Comparison of ENCODE assay signal across 34 mouse cellular contexts in genomic region chr13:93705697-93706096, GRCm38 (mm10). TPM values are rescaled to one million over a fixed set of nuclear protein-coding genes. Genes with fewer than 3 reads are reported as not detected.
A peak's percentile ranks its signal among the peaks of the same experiment; 100 is the strongest.
DNase-seq lines count a peak whose midpoint lies in the region; ATAC-seq and TF ChIP-seq lines count a peak whose summit lies in the region.
"Had no signal": no experiment of that assay in that cellular context is flagged by ENCODE, and none has a peak within 500 bp of the region (broad histone marks: within the 10 kb centered on the region; RNA-seq: fewer than 3 reads in every experiment).

No protein-coding gene starts in this region.

- no peaks in the 10 kb centered on the region for H3K36me3 ChIP-seq in liver, embryonic 15.5 days (replicated peaks)
- H3K36me3 ChIP-seq in liver, embryonic 12.5 days: no peaks in the 10 kb centered on the region
- H3K36me3 ChIP-seq in lung, postnatal 0 days (ENCODE audit: insufficient read depth, low read length): no peaks in the 10 kb centered on the region
- H3K36me3 ChIP-seq in stomach, embryonic 14.5 days (ENCODE audit: control insufficient read depth, insufficient read depth, low read length): no peaks in the 10 kb centered on the region
- H3K36me3 ChIP-seq: forebrain, embryonic 12.5 days; heart, embryonic 10.5 days; hindbrain, embryonic 12.5 days; liver, embryonic 13.5 days; midbrain, embryonic 13.5 days; neural tube, embryonic 15.5 days had no signal

- H3K27ac ChIP-seq in liver, embryonic 15.5 days (replicated peaks): no peak overlapping the region
- H3K27ac ChIP-seq in liver, embryonic 12.5 days: no peak overlapping the region
- H3K27ac ChIP-seq in lung, postnatal 0 days (ENCODE audit: low read length): no peak overlapping the region
- H3K27ac ChIP-seq in stomach, embryonic 14.5 days (ENCODE audit: low read length): no peak overlapping the region
- H3K27ac ChIP-seq: forebrain, embryonic 12.5 days; heart, embryonic 10.5 days; hindbrain, embryonic 12.5 days; hindbrain, postnatal 0 days; liver, embryonic 13.5 days; macrophage; midbrain, embryonic 13.5 days; neural tube, embryonic 15.5 days had no signal

- ATAC-seq in liver, embryonic 15.5 days (ENCODE audit: insufficient read depth): peak; percentile 62
- ATAC-seq in liver, embryonic 12.5 days: no peak
- ATAC-seq in lung, postnatal 0 days: peak; percentile 50
- ATAC-seq in stomach, embryonic 14.5 days (ENCODE audit: insufficient number of reproducible peaks, insufficient read depth, low FRiP score, low read depth): peak; percentile 28; the same call in 1 of the 2 replicates
- ATAC-seq: forebrain, postnatal 0 days; hindbrain, postnatal 0 days; intestine, embryonic 16.5 days; midbrain, embryonic 13.5 days had no signal

- TF ChIP-seq EP300 in lung, postnatal 0 days (IDR thresholded peaks at IDR 0.05): no peak

- no peaks in the 10 kb centered on the region for H3K27me3 ChIP-seq in liver, embryonic 15.5 days
- no peaks in the 10 kb centered on the region for H3K27me3 ChIP-seq in liver, embryonic 12.5 days (replicated peaks)
- no peaks in the 10 kb centered on the region for H3K27me3 ChIP-seq in lung, postnatal 0 days (replicated peaks; ENCODE audit: insufficient read depth, low read length)
- no peaks in the 10 kb centered on the region for H3K27me3 ChIP-seq in stomach, embryonic 14.5 days (ENCODE audit: control insufficient read depth, insufficient read depth, low read length)
- H3K27me3 ChIP-seq: forebrain, embryonic 12.5 days; hindbrain, embryonic 12.5 days; liver, embryonic 13.5 days; midbrain, embryonic 13.5 days; neural tube, embryonic 15.5 days had no signal

- H3K4me3 ChIP-seq in liver, embryonic 15.5 days (replicated peaks): no peak overlapping the region
- H3K4me3 ChIP-seq in liver, embryonic 12.5 days: no peak overlapping the region
- H3K4me3 ChIP-seq in lung, postnatal 0 days (ENCODE audit: low read depth, low read length): no peak overlapping the region
- H3K4me3 ChIP-seq in stomach, embryonic 14.5 days (ENCODE audit: low read depth, low read length): no peak overlapping the region
- H3K4me3 ChIP-seq: erythroblast, embryonic 14.5 days; forebrain, embryonic 12.5 days; heart, embryonic 10.5 days; hindbrain, embryonic 12.5 days; liver, embryonic 13.5 days; midbrain, embryonic 13.5 days; neural tube, embryonic 15.5 days had no signal

- H3K4me1 ChIP-seq in liver, embryonic 15.5 days (replicated peaks): no peaks in the 10 kb centered on the region
- H3K4me1 ChIP-seq in liver, embryonic 12.5 days: no peaks in the 10 kb centered on the region
- H3K4me1 ChIP-seq in lung, postnatal 0 days (ENCODE audit: insufficient read depth, low read depth, low read length): no peaks in the 10 kb centered on the region
- H3K4me1 ChIP-seq in stomach, embryonic 14.5 days (ENCODE audit: control insufficient read depth, insufficient read depth, low read length): no peaks in the 10 kb centered on the region
- H3K4me1 ChIP-seq: forebrain, embryonic 12.5 days; heart, embryonic 10.5 days; hindbrain, embryonic 12.5 days; liver, embryonic 13.5 days; midbrain, embryonic 13.5 days; neural tube, embryonic 15.5 days had no signal

- H3K9me3 ChIP-seq in liver, embryonic 15.5 days (replicated peaks): no peaks in the 10 kb centered on the region
- H3K9me3 ChIP-seq in liver, embryonic 12.5 days (replicated peaks): no peaks in the 10 kb centered on the region
- no peaks in the 10 kb centered on the region for H3K9me3 ChIP-seq in lung, postnatal 0 days (ENCODE audit: low read length)
- H3K9me3 ChIP-seq in stomach, embryonic 14.5 days (ENCODE audit: control insufficient read depth, low read depth, low read length): no peaks in the 10 kb centered on the region
- H3K9me3 ChIP-seq: forebrain, embryonic 12.5 days; heart, embryonic 10.5 days; hindbrain, embryonic 12.5 days; liver, embryonic 13.5 days; midbrain, embryonic 13.5 days; neural tube, embryonic 15.5 days had no signal

- H3K9ac ChIP-seq in liver, embryonic 15.5 days: no peak overlapping the region
- no peak overlapping the region for H3K9ac ChIP-seq in liver, embryonic 12.5 days
- no peak overlapping the region for H3K9ac ChIP-seq in lung, postnatal 0 days (replicated peaks; ENCODE audit: low read depth)
- H3K9ac ChIP-seq in stomach, embryonic 14.5 days (replicated peaks; ENCODE audit: low read depth, low read length): no peak overlapping the region
- H3K9ac ChIP-seq: forebrain, embryonic 12.5 days; forebrain, postnatal 0 days; hindbrain, embryonic 12.5 days; liver, embryonic 13.5 days; midbrain, embryonic 13.5 days; neural tube, embryonic 15.5 days had no signal

- WGBS in liver, embryonic 15.5 days (ENCODE audit: insufficient replicate concordance): 64% methylated on average over 4 of the region's 4 CpGs
- 74% methylated on average over 4 of the region's 4 CpGs for WGBS in liver, embryonic 12.5 days (ENCODE audit: insufficient replicate concordance)
- WGBS in lung, postnatal 0 days: 55% methylated on average over 4 of the region's 4 CpGs
- WGBS in stomach, embryonic 14.5 days: 77% methylated on average over 4 of the region's 4 CpGs

- no peak overlapping the region for H3K4me2 ChIP-seq in liver, embryonic 15.5 days
- H3K4me2 ChIP-seq in liver, embryonic 12.5 days: no peak overlapping the region
- no peak overlapping the region for H3K4me2 ChIP-seq in lung, postnatal 0 days (replicated peaks; ENCODE audit: low read depth, low read length)
- no peak overlapping the region for H3K4me2 ChIP-seq in stomach, embryonic 14.5 days (replicated peaks; ENCODE audit: low read depth, low read length)
- H3K4me2 ChIP-seq: forebrain, embryonic 12.5 days; hindbrain, embryonic 12.5 days; liver, embryonic 13.5 days; midbrain, embryonic 13.5 days; neural tube, embryonic 15.5 days had no signal

- DNase-seq in lung, postnatal 0 days (ENCODE audit: low spot score): peak; percentile 8
- DNase-seq in lung, postnatal 10 days: no peak
- peak; percentile 82 for DNase-seq in gonadal fat pad, adult 2 months (ENCODE audit: low read depth)
- no peak for DNase-seq in spleen, postnatal 4 days (ENCODE audit: low spot score in 2 of 2)
- DNase-seq: adrenal gland, adult 2 months; adrenal gland, postnatal 36 days; B cell, adult 2 months; cerebellum, adult 2 months; cerebellum, postnatal 14 days; forebrain, postnatal 0 days; gastrocnemius, postnatal 10 days; heart, postnatal 36 days; kidney, adult 9 months; kidney, postnatal 10 days; layer of hippocampus, postnatal 36 days; left cerebral cortex, postnatal 4 days; liver, embryonic 13.5 days; retina, postnatal 1 day; right cerebral cortex, postnatal 14 days; thymus, adult 18-20 months; thymus, postnatal 25 days had no signal

- no peak for TF ChIP-seq CTCF in lung, postnatal 0 days (IDR thresholded peaks at IDR 0.05)

RNA-seq across cellular contexts. Expression of gene Dmgdh, which starts 31.5 kb away (rescaled TPM):
- 17.2 and 19.8 TPM in 2 replicates for polyA plus RNA-seq in liver, embryonic 15.5 days (2015; fragmentation: Nextera tagmentation; extraction: Ambion mirVana)
- polyA plus RNA-seq in liver, embryonic 12.5 days (2016; fragmentation: Nextera tagmentation; extraction: Ambion mirVana): 7.5 and 8.5 TPM in 2 replicates
- not detected in 2 replicates for polyA plus RNA-seq in lung, postnatal 0 days (2015; fragmentation: Nextera tagmentation; extraction: Ambion mirVana)
- 0.16 TPM in 1 of 2 replicates, not detected in the other for polyA plus RNA-seq in gonadal fat pad, adult 2 months (2012; rRNA removed)
- polyA plus RNA-seq in stomach, embryonic 14.5 days (2014; fragmentation: Nextera tagmentation; extraction: Ambion mirVana): not detected in 2 replicates
- polyA plus RNA-seq: erythroblast, embryonic 14.5 days; macrophage had no signal

RNA-seq across cellular contexts. Expression of gene Bhmt2, which starts 31.6 kb away (rescaled TPM):
- polyA plus RNA-seq in liver, embryonic 15.5 days (2015; fragmentation: Nextera tagmentation; extraction: Ambion mirVana): 35.7 and 40.9 TPM in 2 replicates
- polyA plus RNA-seq in liver, embryonic 12.5 days (2016; fragmentation: Nextera tagmentation; extraction: Ambion mirVana): 12.3 and 12.7 TPM in 2 replicates
- 0.05 TPM in 1 of 2 replicates, not detected in the other for polyA plus RNA-seq in lung, postnatal 0 days (2015; fragmentation: Nextera tagmentation; extraction: Ambion mirVana)
- polyA plus RNA-seq in gonadal fat pad, adult 2 months (2012; rRNA removed): 0.07 and 0.08 TPM in 2 replicates
- polyA plus RNA-seq in stomach, embryonic 14.5 days (2014; fragmentation: Nextera tagmentation; extraction: Ambion mirVana): not detected in 2 replicates
- polyA plus RNA-seq: adrenal gland, adult 2 months; embryonic facial prominence, embryonic 14.5 days; forebrain, embryonic 12.5 days; forebrain, postnatal 0 days; hindbrain, embryonic 12.5 days; macrophage; neural tube, embryonic 15.5 days had no signal

Comparison
In these comparisons a context has a peak if more than half of its experiments do, and no peak if none do; other contexts are left out.
1. DNase-seq: peak in lung, postnatal 0 days (single experiment) and gonadal fat pad, adult 2 months (single experiment); none in lung, postnatal 10 days (single experiment) and spleen, postnatal 4 days (0 of 2).
2. RNA of gene Bhmt2, which starts 31.6 kb away (polyA plus RNA-seq): 35.7 to 40.9 TPM in liver, embryonic 15.5 days and 12.3 to 12.7 TPM in liver, embryonic 12.5 days; 0.07 to 0.08 TPM in gonadal fat pad, adult 2 months, not detected in stomach, embryonic 14.5 days and 0.05 TPM in lung, postnatal 0 days; every median in the first group is over 10 times any median in the second.